Mouse (Mus musculus) gastrocnemius, postnatal 25 days (tissue): ENCODE results near the gene Atp8a1. TPM values are rescaled to one million over a fixed set of nuclear protein-coding genes. Genes with fewer than 3 reads are reported as not detected.

Source experiments
- DNase-seq: peaks from one replicate; pipeline ENCODE4 v3.0.0; 2022
- total RNA-seq, 2 experiments: library from RNA; stranded (reverse); gene quantifications; 1 replicate in 1 of 2; 2 replicates in 1 of 2; pipeline ENCODE4 v1.2.3; 2021

Atp8a1 gene
- total RNA-seq, 2 experiments from 2014 or later = 39.3 to 44.9 TPM

DNA sequence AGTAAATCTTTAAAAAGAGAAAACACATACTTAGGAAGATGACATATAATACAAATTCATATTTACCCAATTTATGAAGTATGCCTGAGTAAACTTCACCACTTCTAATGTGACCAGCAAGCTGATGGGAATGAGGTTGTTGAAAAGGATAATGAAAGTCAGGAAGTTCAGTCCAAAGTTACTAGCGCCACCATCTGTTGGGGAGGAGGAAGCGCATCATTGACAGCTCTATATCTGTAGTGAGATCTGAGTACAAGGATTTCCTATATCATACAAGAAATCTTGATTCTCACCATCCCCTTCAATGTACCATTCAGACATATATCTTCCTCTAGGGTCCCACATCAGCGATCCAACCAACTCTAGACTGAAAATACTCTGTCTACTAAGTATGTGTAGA is 82.4 kb downstream of the Atp8a1 start:
- no peak for DNase-seq

GRCm38 (mm10) chr5:67758126-67758525 is 89.1 kb downstream of the Atp8a1 start:
- no peak for DNase-seq

GRCm38 (mm10) chr5:67756138-67756537 is 91.1 kb downstream of the Atp8a1 start:
- DNase-seq = no peak

DNA sequence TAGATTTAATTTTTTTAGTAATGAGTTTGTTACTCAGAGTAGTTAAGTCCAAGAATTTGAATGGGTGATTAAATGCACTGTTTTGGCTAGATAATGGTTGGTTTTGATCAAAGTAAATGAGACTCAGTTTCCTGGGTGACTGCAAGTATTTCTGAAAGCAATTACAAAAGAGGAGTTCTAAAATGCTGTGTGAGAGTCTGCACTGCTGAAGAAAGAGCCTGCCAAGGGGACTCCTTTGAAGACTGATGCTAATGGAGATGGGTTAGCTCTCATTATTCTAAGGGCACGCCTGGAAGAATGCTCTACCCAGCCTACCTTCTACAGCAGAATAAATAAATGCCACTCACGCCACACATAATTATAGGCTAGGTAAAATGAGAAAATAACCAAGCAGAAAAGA is 94.2 kb downstream of the Atp8a1 start:
- no peak for DNase-seq

DNA sequence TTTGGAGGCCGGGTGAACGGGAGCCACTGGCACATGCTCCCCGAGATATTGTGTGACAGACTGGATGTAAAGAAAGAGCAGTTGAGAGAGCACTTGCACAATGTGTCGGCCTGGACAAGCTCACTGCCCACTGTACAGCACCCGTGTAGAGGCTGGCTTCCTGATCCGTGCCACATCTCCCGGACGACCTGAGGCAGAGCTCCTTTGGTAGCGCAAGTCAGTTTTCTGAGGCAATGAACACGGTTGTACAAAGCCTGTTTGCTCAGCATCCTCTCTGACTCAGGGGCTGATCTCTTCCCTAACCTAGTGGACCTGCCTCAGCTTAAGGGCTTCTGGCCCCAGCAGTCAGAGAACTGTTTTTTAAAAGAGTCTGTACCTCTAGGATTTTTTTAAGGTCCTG is 94.6 kb downstream of the Atp8a1 start:
- no peak for DNase-seq

GRCm38 (mm10) chr5:67752007-67752406 is 95.2 kb downstream of the Atp8a1 start:
- DNase-seq = no peak

- DNase-seq = no peak
Measured at GRCm38 (mm10) chr5:67739261-67739660, 108.0 kb downstream of the Atp8a1 start.

GRCm38 (mm10) chr5:67738133-67738532 is 109.1 kb downstream of the Atp8a1 start:
- DNase-seq = no peak

GRCm38 (mm10) chr5:67735771-67736170 is 111.5 kb downstream of the Atp8a1 start:
- no peak for DNase-seq

DNA sequence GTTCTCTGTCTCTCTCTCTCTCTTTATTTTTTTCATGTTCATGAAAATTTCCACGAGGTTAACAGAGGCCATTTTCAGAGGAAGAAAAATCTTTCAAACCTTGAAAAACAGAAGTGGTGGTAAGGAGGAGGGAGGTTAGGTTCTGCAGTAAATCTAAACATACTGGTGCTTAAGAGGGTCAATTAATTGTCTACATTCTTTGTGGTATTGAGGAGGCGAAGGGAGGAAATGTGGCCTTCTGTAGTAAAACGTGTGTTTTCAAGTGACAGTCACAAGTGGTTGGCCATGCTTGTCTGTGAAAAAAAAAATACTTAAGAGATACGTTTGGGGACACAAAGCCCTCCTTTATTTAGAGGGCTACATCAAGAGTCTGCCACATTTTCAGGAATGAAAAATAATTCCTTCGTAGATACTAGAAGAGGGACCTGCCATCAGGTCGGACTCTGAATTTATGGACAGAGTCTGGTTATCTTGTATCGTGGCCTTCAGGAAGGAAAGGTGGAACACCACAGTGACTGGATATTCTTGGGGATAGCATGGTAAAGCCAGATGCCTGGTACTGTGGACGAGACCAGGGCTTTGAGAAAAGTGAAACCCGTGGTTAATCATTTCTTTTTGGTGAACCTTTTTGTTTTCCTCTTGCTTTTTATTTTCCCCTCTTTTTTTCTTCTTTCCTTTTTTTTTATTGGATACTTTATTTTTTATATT is 113.5 kb downstream of the Atp8a1 start:
- DNase-seq = no peak

GRCm38 (mm10) chr5:67733150-67733549 is 114.1 kb downstream of the Atp8a1 start:
- no peak for DNase-seq

- no peak for DNase-seq
Measured at GRCm38 (mm10) chr5:67727755-67728154, 119.5 kb downstream of the Atp8a1 start.

DNA sequence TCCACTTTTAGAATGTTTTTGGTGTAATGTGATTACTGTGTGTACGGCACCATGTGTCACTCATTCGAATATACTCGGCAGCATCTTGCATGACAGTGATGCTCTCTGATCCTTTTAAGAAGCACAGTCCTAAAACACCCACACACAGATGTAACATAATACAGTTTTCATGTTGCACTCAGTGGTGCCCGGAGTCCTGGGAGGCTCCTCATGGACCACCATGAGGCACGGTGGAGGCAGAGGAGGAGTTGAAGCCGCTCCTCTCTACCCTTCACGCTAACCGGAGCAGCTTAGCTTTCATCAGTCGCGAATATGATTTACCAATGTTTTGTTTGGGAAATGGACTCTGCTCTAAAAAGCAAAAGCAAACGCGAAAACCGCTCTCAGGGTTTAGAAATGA is 120.4 kb downstream of the Atp8a1 start:
- no peak for DNase-seq

DNA sequence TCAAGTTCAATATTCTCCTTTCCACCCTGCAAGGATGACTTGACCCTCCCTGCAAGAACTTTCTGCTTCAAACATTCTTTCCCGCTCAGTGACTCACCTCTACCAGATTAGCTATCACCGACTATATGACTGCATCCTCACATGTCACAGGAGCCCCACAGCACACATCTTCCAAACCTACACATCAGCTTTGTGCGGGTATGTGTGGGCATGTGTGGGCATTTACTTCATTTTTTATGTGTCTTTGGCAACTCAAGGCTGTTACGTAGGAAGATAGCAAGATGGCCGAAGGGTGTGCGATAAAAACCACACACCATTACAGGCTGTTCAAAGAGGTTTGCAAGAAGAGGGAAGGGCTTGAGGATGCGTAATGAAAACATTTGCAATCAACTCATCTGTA is 145.6 kb downstream of the Atp8a1 start:
- no peak for DNase-seq

- DNase-seq = no peak
Measured at GRCm38 (mm10) chr5:67699418-67699817, 147.8 kb downstream of the Atp8a1 start.

DNA sequence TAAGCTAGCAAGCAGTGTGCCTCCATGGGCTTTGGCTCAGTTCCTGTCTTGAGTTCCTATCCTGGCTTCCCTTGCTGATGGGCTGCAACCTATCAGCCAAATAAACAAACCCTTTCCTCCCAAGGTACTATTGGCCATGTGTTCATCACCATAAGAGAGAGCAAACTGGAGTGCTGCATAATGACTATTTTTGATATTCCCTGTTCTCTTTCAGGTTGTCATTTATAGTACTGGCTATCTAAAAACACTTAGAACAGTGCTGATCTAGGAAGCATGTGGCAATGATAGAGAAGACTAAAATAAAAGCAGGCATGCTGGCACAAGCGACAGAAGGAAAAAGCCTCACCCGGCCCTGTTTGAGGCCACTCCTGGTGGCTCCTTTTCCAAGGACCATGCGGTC is 149.1 kb downstream of the Atp8a1 start:
- DNase-seq = no peak

- DNase-seq = no peak
Measured at GRCm38 (mm10) chr5:67696741-67697596, 150.3 kb downstream of the Atp8a1 start.

DNA sequence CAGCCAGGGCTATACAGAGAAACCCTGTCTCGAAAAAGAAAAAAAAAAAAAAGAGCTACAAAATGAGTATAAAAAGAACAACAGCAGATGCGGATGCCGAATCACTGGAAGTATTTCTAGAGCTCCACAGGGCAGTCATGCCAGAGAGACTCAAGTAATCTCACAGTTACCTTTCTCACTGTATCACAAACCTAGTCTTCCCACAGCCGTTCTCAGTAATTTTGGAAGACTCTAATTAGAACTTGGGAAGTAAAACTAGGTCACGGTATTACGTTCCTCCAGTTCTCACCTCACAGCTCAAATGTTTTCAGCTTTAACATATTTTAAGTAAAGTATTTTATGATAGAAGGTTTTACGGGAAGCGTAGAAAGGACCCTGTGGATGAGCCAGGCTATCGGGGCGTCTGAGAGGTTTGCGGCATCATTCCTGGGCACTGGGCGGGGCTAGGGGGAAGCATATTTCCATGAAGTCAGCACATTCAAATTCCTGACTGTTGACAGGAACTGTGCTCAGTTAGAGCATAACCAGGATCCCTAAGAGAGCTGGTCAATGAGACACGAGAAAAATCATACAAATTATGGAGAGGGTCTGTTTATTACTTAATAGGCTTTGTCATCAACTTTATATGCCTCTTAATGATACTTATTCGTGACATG is 152.1 kb downstream of the Atp8a1 start:
- no peak for DNase-seq

- no peak for DNase-seq
Measured at GRCm38 (mm10) chr5:67690336-67690735, 156.9 kb downstream of the Atp8a1 start.

GRCm38 (mm10) chr5:67688001-67688400 is 159.2 kb downstream of the Atp8a1 start:
- DNase-seq = peak; percentile 29

DNA sequence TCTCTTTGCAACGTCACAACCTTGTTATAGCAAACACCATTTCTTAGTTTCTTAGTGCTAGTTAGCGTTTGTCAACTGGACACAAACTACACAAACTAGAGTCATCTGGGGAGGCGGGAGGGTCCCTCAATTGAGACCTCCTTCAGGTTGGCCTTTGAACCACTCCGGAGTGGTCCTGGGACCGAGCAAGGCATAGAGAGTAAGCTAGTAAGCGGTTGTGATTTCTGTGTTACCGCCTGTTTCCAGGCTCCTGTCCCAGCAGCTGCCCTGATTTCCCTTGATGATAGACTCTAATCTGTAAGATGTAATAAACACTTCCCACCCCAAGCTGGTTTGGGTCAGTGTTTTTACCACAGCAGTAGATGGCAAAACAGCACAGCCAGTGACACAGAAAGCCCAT is 161.3 kb downstream of the Atp8a1 start:
- DNase-seq = no peak

- DNase-seq = no peak
Measured at GRCm38 (mm10) chr5:67685461-67685860, 161.8 kb downstream of the Atp8a1 start.

DNA sequence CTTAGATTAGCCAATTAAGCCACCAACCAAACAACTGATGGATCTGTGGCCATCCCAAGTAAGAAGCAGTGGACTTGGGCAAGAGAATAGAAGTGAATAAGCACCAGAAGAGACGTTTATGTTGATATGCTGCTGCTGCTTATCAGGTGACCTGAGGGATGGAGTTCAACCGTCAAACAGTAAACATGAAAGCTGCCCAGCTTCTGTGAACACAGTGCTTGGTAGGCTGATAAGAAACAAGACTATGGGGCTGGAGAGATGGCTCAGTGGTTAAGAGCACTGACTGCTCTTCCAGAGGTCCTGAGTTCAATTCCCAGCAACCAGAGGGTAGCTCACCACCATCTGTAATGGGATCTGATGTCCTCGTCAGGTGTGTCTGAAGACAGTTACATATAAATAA is 168.4 kb downstream of the Atp8a1 start:
- DNase-seq = no peak
